Mouse (Mus musculus) kidney, embryonic 16.5 days (tissue): ENCODE results near the gene Hemgn. TPM values are rescaled to one million over a fixed set of nuclear protein-coding genes. Genes with fewer than 3 reads are reported as not detected.
A peak's percentile ranks its signal among the peaks of the same experiment; 100 is the strongest.

Experiments used
- ATAC-seq: fragments of 200-750 bp; cut with Nextera tagmentation; 2 replicates; pipeline ENCODE4 v1.8.0; 2017; ENCODE audit warnings: moderate TSS enrichment; ENCODE audit not compliant: low FRiP score, low TSS enrichment
- H3K27ac ChIP-seq: fragments of 300-500 bp; sonication (generic); 2 replicates; pipeline ENCODE4 v1.5.1; 2014; ENCODE audit warnings: low read length
- H3K27me3 ChIP-seq: fragments of 300-500 bp; sonication (generic); 2 replicates; pipeline ENCODE4 v1.6.1; 2014; ENCODE audit warnings: low read length, control low read depth, mixed read lengths; ENCODE audit not compliant: insufficient read depth
- H3K36me3 ChIP-seq: fragments of 300-500 bp; sonication (generic); 2 replicates; pipeline ENCODE4 v1.6.1; 2014; ENCODE audit warnings: low read length, control low read depth, mixed read lengths; ENCODE audit not compliant: insufficient read depth
- H3K4me1 ChIP-seq: fragments of 300-500 bp; sonication (generic); 2 replicates; pipeline ENCODE4 v1.6.1; 2014; ENCODE audit warnings: low read length, control low read depth, mixed read lengths; ENCODE audit not compliant: insufficient read depth
- H3K4me2 ChIP-seq: fragments of 300-500 bp; sonication (generic); replicated peaks from 2 replicates; pipeline ENCODE4 v1.6.1; 2014; ENCODE audit warnings: low read depth, low read length
- H3K4me3 ChIP-seq: fragments of 300-500 bp; sonication (generic); 2 replicates; pipeline ENCODE4 v1.5.1; 2014; ENCODE audit warnings: mild to moderate bottlenecking, low read length
- H3K9ac ChIP-seq: fragments of 300-500 bp; sonication (generic); replicated peaks from 2 replicates; pipeline ENCODE4 v1.6.1; 2014; ENCODE audit warnings: low read length
- H3K9me3 ChIP-seq: fragments of 300-500 bp; sonication (generic); 2 replicates; pipeline ENCODE4 v1.6.1; 2016; ENCODE audit warnings: low read length, control low read depth
- WGBS: fragments of 180-500 bp; shearing (Covaris S2); extraction: QIAGEN DNeasy Blood & Tissue Kit; methylation state at CpG from one replicate; pipeline ENCODE4 v1.1.7; 2014; 5-methylcytosine and 5-hydroxymethylcytosine counted together
- polyA plus RNA-seq: library from polyadenylated mRNA; unstranded; fragments of >200 nt; fragmentation: Nextera tagmentation; extraction: Ambion mirVana; gene quantifications from 2 replicates; pipeline ENCODE4 v1.2.1, GENCODE M21; 2015

The Hemgn gene
- polyA plus RNA-seq: 1.4 and 1.5 TPM in 2 replicates

- ATAC-seq: no peak
- no peak within 1 kb of the TSS for H3K9ac ChIP-seq
- no peak within 1 kb of the TSS for H3K4me2 ChIP-seq
- no peaks in the 10 kb centered on the region for H3K36me3 ChIP-seq
- no peaks in the 10 kb centered on the region for H3K9me3 ChIP-seq
- WGBS: 77% methylated on average over 7 of the region's 7 CpGs
- H3K27me3 ChIP-seq: no peaks in the 10 kb centered on the region
- H3K4me3 ChIP-seq: no peak within 1 kb of the TSS
- no peaks in the 10 kb centered on the region for H3K4me1 ChIP-seq
- H3K27ac ChIP-seq: no peak within 1 kb of the TSS
Observed at GRCm38 (mm10) chr4:46413406-46413805, at the start of gene Hemgn. Gene Hemgn, minus strand, starts transcription at chr4:46413506.

GRCm38 (mm10) chr4:46458411-46458810 is 45.1 kb upstream of the Hemgn start:
- no peak overlapping the region for H3K9ac ChIP-seq
- no peak overlapping the region for H3K4me3 ChIP-seq
- H3K9me3 ChIP-seq: no peaks in the 10 kb centered on the region
- H3K27ac ChIP-seq: no peak overlapping the region
- peaks cover 24% of the 10 kb centered on the region for H3K4me1 ChIP-seq
- H3K27me3 ChIP-seq: no peaks in the 10 kb centered on the region
- WGBS: 92% methylated on average over 2 of the region's 2 CpGs
- H3K36me3 ChIP-seq: peaks cover 28% of the 10 kb centered on the region
- no peak overlapping the region for H3K4me2 ChIP-seq
- ATAC-seq: no peak

GRCm38 (mm10) chr4:46457186-46457585 is 43.9 kb upstream of the Hemgn start:
- Histone ChIP-seq H3K4me3 (no peak overlapping the region), H3K27me3 (no peaks in the 10 kb centered on the region), H3K27ac (no peak overlapping the region), H3K36me3 (peaks cover 17% of the 10 kb centered on the region), H3K9ac (no peak overlapping the region), H3K4me2 (no peak overlapping the region), H3K9me3 (no peaks in the 10 kb centered on the region), H3K4me1 (peaks cover 32% of the 10 kb centered on the region)
- no peak for ATAC-seq
- 95% methylated on average over 3 of the region's 3 CpGs for WGBS

- Histone ChIP-seq H3K27ac (no peak overlapping the region), H3K4me3 (no peak overlapping the region), H3K9me3 (no peaks in the 10 kb centered on the region), H3K27me3 (no peaks in the 10 kb centered on the region), H3K9ac (no peak overlapping the region), H3K36me3 (peaks cover 15% of the 10 kb centered on the region), H3K4me1 (peaks cover 32% of the 10 kb centered on the region), H3K4me2 (no peak overlapping the region)
- 83% methylated on average over 4 of the region's 4 CpGs for WGBS
- no peak for ATAC-seq
Observed at GRCm38 (mm10) chr4:46456762-46457161, 43.5 kb upstream of the Hemgn start.

GRCm38 (mm10) chr4:46454097-46454864 is 41.0 kb upstream of the Hemgn start:
- Histone ChIP-seq H3K4me3 (no peak overlapping the region), H3K27ac (no peak overlapping the region)
- ATAC-seq: no peak

GRCm38 (mm10) chr4:46452855-46453719 is 39.8 kb upstream of the Hemgn start:
- H3K4me1 ChIP-seq: peaks cover 34% of the 10 kb centered on the region
- no peaks in the 10 kb centered on the region for H3K36me3 ChIP-seq
- H3K9me3 ChIP-seq: no peaks in the 10 kb centered on the region
- peak overlapping the region; percentile 92 for H3K4me3 ChIP-seq
- no peak for ATAC-seq
- WGBS: 31% methylated on average over 13 of the region's 13 CpGs
- peak overlapping the region; percentile 74 for H3K4me2 ChIP-seq
- peak overlapping the region; percentile 100 for H3K9ac ChIP-seq
- no peaks in the 10 kb centered on the region for H3K27me3 ChIP-seq
- H3K27ac ChIP-seq: peak overlapping the region; percentile 99

More at GRCm38 (mm10) chr4:46454097-46454864, 41.0 kb upstream of the Hemgn start:
- no peaks in the 10 kb centered on the region for H3K27me3 ChIP-seq
- peak overlapping the region; percentile 74 for H3K4me2 ChIP-seq
- no peaks in the 10 kb centered on the region for H3K9me3 ChIP-seq
- no peaks in the 10 kb centered on the region for H3K36me3 ChIP-seq
- H3K9ac ChIP-seq: no peak overlapping the region; the same call in 1 of the 2 replicates
- H3K4me1 ChIP-seq: peaks cover 34% of the 10 kb centered on the region
- WGBS: 71% methylated on average over 5 of the region's 5 CpGs

- Histone ChIP-seq H3K4me2 (peak overlapping the region; percentile 74), H3K36me3 (no peaks in the 10 kb centered on the region), H3K27me3 (no peaks in the 10 kb centered on the region), H3K9ac (peak overlapping the region; percentile 100), H3K9me3 (no peaks in the 10 kb centered on the region), H3K4me3 (peak overlapping the region; percentile 92), H3K4me1 (peaks cover 34% of the 10 kb centered on the region), H3K27ac (peak overlapping the region; percentile 99)
- peak; percentile 21; the same call in 1 of the 2 replicates for ATAC-seq
- WGBS: under 1% methylated on average over 19 of the region's 19 CpGs
Observed at GRCm38 (mm10) chr4:46452481-46452850, 39.2 kb upstream of the Hemgn start.

- under 1% methylated on average over 80 of the region's 111 CpGs for WGBS
- ATAC-seq: peak; percentile 36
- no peaks in the 10 kb centered on the region for H3K9me3 ChIP-seq
- peak overlapping the region; percentile 99 for H3K27ac ChIP-seq
- peak overlapping the region; percentile 100 for H3K9ac ChIP-seq
- peak overlapping the region; percentile 74 for H3K4me2 ChIP-seq
- peaks cover 34% of the 10 kb centered on the region for H3K4me1 ChIP-seq
- peak overlapping the region; percentile 92 for H3K4me3 ChIP-seq
- H3K27me3 ChIP-seq: no peaks in the 10 kb centered on the region
- no peaks in the 10 kb centered on the region for H3K36me3 ChIP-seq
Observed at GRCm38 (mm10) chr4:46451758-46452480, 38.6 kb upstream of the Hemgn start.

GRCm38 (mm10) chr4:46451240-46451757 is 38.0 kb upstream of the Hemgn start:
- peak overlapping the region; percentile 74 for H3K4me2 ChIP-seq
- H3K4me3 ChIP-seq: peak overlapping the region; percentile 92
- H3K9ac ChIP-seq: peak overlapping the region; percentile 100
- peak overlapping the region; percentile 99 for H3K27ac ChIP-seq
- ATAC-seq: peak; percentile 28
- H3K9me3 ChIP-seq: no peaks in the 10 kb centered on the region
- H3K27me3 ChIP-seq: no peaks in the 10 kb centered on the region
- WGBS: under 1% methylated on average over 36 of the region's 70 CpGs
- H3K36me3 ChIP-seq: no peaks in the 10 kb centered on the region
- peaks cover 34% of the 10 kb centered on the region for H3K4me1 ChIP-seq
